In the genomic region with DNA sequence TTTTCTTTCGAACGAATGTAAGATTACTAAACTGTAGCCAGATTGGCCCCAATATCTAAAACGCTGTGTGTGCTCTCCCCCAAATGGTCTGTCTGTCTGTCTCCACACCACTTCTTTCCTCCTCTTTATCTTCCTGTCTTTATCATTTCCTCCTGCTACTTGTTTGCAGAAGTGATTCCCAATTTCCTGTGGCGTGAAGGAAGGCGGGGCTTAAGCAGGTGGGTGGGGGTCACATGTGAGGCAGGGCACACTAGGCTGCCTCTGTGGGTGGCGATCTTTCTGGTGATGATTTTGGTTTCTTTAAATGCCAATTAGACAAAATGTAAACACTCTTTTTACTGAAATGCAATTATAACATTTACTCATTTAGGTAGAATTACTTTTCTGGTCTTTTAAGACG, we compare ENCODE assay signal across 8 mouse cellular contexts. TPM values are rescaled to one million over a fixed set of nuclear protein-coding genes. Genes with fewer than 3 reads are reported as not detected.
DNase-seq lines count a peak whose midpoint lies in the region; ATAC-seq and TF ChIP-seq lines count a peak whose summit lies in the region.

No protein-coding gene starts in this region.

- no peak overlapping the region for H3K27ac ChIP-seq in heart, embryonic 11.5 days (ENCODE audit: low read depth, low read length)
- no peak overlapping the region for H3K27ac ChIP-seq in lung, embryonic 15.5 days
- no peak overlapping the region for H3K27ac ChIP-seq in lung, postnatal 0 days (ENCODE audit: low read length)
- H3K27ac ChIP-seq in embryonic facial prominence, embryonic 14.5 days (replicated peaks; ENCODE audit: low read depth, low read length) = no peak overlapping the region
- H3K27ac ChIP-seq in neural tube, embryonic 15.5 days (replicated peaks) = no peak overlapping the region

- H3K9me3 ChIP-seq in heart, embryonic 11.5 days (replicated peaks; ENCODE audit: control insufficient read depth, low read length) = no peaks in the 10 kb centered on the region
- H3K9me3 ChIP-seq in lung, embryonic 15.5 days = no peaks in the 10 kb centered on the region
- H3K9me3 ChIP-seq in lung, postnatal 0 days (ENCODE audit: low read length) = no peaks in the 10 kb centered on the region
- H3K9me3 ChIP-seq in embryonic facial prominence, embryonic 14.5 days (ENCODE audit: control insufficient read depth, low read length) = no peaks in the 10 kb centered on the region
- H3K9me3 ChIP-seq in neural tube, embryonic 15.5 days (replicated peaks) = no peaks in the 10 kb centered on the region

- H3K4me3 ChIP-seq in heart, embryonic 11.5 days (ENCODE audit: low read depth, low read length) = peak overlapping the region; percentile 37
- H3K4me3 ChIP-seq in lung, embryonic 15.5 days = no peak overlapping the region
- H3K4me3 ChIP-seq in lung, postnatal 0 days (ENCODE audit: low read depth, low read length) = no peak overlapping the region
- no peak overlapping the region for H3K4me3 ChIP-seq in embryonic facial prominence, embryonic 14.5 days (ENCODE audit: low read depth, low read length)
- no peak overlapping the region for H3K4me3 ChIP-seq in neural tube, embryonic 15.5 days (replicated peaks)

- peaks cover 41% of the 10 kb centered on the region for H3K4me1 ChIP-seq in heart, embryonic 11.5 days (ENCODE audit: control insufficient read depth, insufficient read depth, low read length)
- H3K4me1 ChIP-seq in lung, embryonic 15.5 days = peaks cover 12% of the 10 kb centered on the region
- peaks cover 7% of the 10 kb centered on the region; the same call in 1 of the 2 replicates for H3K4me1 ChIP-seq in lung, postnatal 0 days (ENCODE audit: insufficient read depth, low read depth, low read length)
- H3K4me1 ChIP-seq in embryonic facial prominence, embryonic 14.5 days (ENCODE audit: control insufficient read depth, insufficient read depth, low read length) = peaks cover 6% of the 10 kb centered on the region
- peaks cover 22% of the 10 kb centered on the region for H3K4me1 ChIP-seq in neural tube, embryonic 15.5 days

- DNase-seq in heart, postnatal 36 days = no peak
- DNase-seq in lung, postnatal 0 days (ENCODE audit: low spot score) = no peak
- no peak for DNase-seq in embryonic facial prominence, embryonic 14.5 days (ENCODE audit: low spot score)
- no peak for DNase-seq in embryo, embryonic 9.5 days (ENCODE audit: extremely low spot score)
- DNase-seq in embryo, embryonic 11 days = no peak

- H3K27me3 ChIP-seq in heart, embryonic 11.5 days (ENCODE audit: control insufficient read depth, insufficient read depth, low read length) = no peaks in the 10 kb centered on the region
- no peaks in the 10 kb centered on the region for H3K27me3 ChIP-seq in lung, embryonic 15.5 days
- H3K27me3 ChIP-seq in lung, postnatal 0 days (replicated peaks; ENCODE audit: insufficient read depth, low read length) = no peaks in the 10 kb centered on the region
- H3K27me3 ChIP-seq in embryonic facial prominence, embryonic 14.5 days (replicated peaks; ENCODE audit: control insufficient read depth, insufficient read depth, low read length) = no peaks in the 10 kb centered on the region
- no peaks in the 10 kb centered on the region for H3K27me3 ChIP-seq in neural tube, embryonic 15.5 days (replicated peaks)

- no peak overlapping the region for H3K9ac ChIP-seq in heart, embryonic 11.5 days (ENCODE audit: low read depth, low read length)
- H3K9ac ChIP-seq in lung, embryonic 15.5 days = no peak overlapping the region
- no peak overlapping the region for H3K9ac ChIP-seq in lung, postnatal 0 days (replicated peaks; ENCODE audit: low read depth)
- peak overlapping the region; percentile 5; the same call in 1 of the 2 replicates for H3K9ac ChIP-seq in embryonic facial prominence, embryonic 14.5 days (ENCODE audit: low read depth, low read length)
- H3K9ac ChIP-seq in neural tube, embryonic 15.5 days (replicated peaks) = no peak overlapping the region

- peak overlapping the region; percentile 61 for H3K4me2 ChIP-seq in heart, embryonic 11.5 days
- H3K4me2 ChIP-seq in lung, embryonic 15.5 days = peak overlapping the region; percentile 50; the same call in 1 of the 2 replicates
- H3K4me2 ChIP-seq in lung, postnatal 0 days (replicated peaks; ENCODE audit: low read depth, low read length) = no peak overlapping the region
- H3K4me2 ChIP-seq in embryonic facial prominence, embryonic 14.5 days (ENCODE audit: low read depth, low read length) = 0 out of 2 replicates have a peak overlapping the region, but pooled peaks have one; percentile 47
- peak overlapping the region; percentile 50 for H3K4me2 ChIP-seq in neural tube, embryonic 15.5 days

- no peak for ATAC-seq in heart, embryonic 11.5 days (replicated peaks; ENCODE audit: insufficient number of reproducible peaks, low FRiP score, low TSS enrichment)
- no peak for ATAC-seq in lung, embryonic 15.5 days (ENCODE audit: borderline replicate concordance, extremely low read depth, low FRiP score, low TSS enrichment)
- ATAC-seq in lung, postnatal 0 days = no peak
- no peak for ATAC-seq in embryonic facial prominence, embryonic 14.5 days (ENCODE audit: low read depth)
- no peak for ATAC-seq in neural tube, embryonic 15.5 days (ENCODE audit: low FRiP score)

- no peak for TF ChIP-seq CTCF in lung, postnatal 0 days (IDR thresholded peaks at IDR 0.05)

- intact Hi-C loops in heart, postnatal 36 days (cut with DNase I) = loop anchor here (2.0 kb wide), 1 partner anchor 54 kb away; no protein-coding TSS in a partner anchor

- TF ChIP-seq EP300 in lung, postnatal 0 days (IDR thresholded peaks at IDR 0.05) = no peak

- H3K36me3 ChIP-seq in heart, embryonic 11.5 days (ENCODE audit: control insufficient read depth, insufficient read depth, low read length) = no peaks in the 10 kb centered on the region
- no peaks in the 10 kb centered on the region for H3K36me3 ChIP-seq in lung, embryonic 15.5 days
- no peaks in the 10 kb centered on the region for H3K36me3 ChIP-seq in lung, postnatal 0 days (ENCODE audit: insufficient read depth, low read length)
- H3K36me3 ChIP-seq in embryonic facial prominence, embryonic 14.5 days (ENCODE audit: control insufficient read depth, insufficient read depth, low read length) = no peaks in the 10 kb centered on the region
- no peaks in the 10 kb centered on the region for H3K36me3 ChIP-seq in neural tube, embryonic 15.5 days

- 14% methylated on average over 7 of the region's 7 CpGs for WGBS in heart, embryonic 11.5 days (ENCODE audit: insufficient replicate concordance)
- 28% methylated on average over 7 of the region's 7 CpGs for WGBS in lung, embryonic 15.5 days
- 33% methylated on average over 7 of the region's 7 CpGs for WGBS in lung, postnatal 0 days
- 33% methylated on average over 7 of the region's 7 CpGs for WGBS in embryonic facial prominence, embryonic 14.5 days
- WGBS in neural tube, embryonic 15.5 days = 44% methylated on average over 7 of the region's 7 CpGs

RNA-seq across cellular contexts. Expression of gene Hivep2, which starts 52.8 kb away (rescaled TPM):
- polyA plus RNA-seq in heart, embryonic 11.5 days (2014; fragmentation: Nextera tagmentation; extraction: Ambion mirVana) = 7.3 and 8.0 TPM in 2 replicates
- total RNA-seq in heart, postnatal 36 days (2021) = 10 to 100 TPM; 23.5 to 25.2 TPM
- polyA plus RNA-seq in lung, embryonic 15.5 days (2015; fragmentation: Nextera tagmentation; extraction: Ambion mirVana) = 5.1 and 6.0 TPM in 2 replicates
- polyA plus RNA-seq in lung, postnatal 0 days (2015; fragmentation: Nextera tagmentation; extraction: Ambion mirVana) = 4.5 and 6.2 TPM in 2 replicates
- polyA plus RNA-seq in embryonic facial prominence, embryonic 14.5 days (2014; fragmentation: Nextera tagmentation; extraction: Ambion mirVana) = 14.8 and 15.6 TPM in 2 replicates
- polyA plus RNA-seq in neural tube, embryonic 15.5 days (2015; fragmentation: Nextera tagmentation; extraction: Ambion mirVana) = 10.4 and 11.7 TPM in 2 replicates
